Mouse (Mus musculus) forebrain, embryonic 11.5 days (tissue): ENCODE results near the gene Rps8. TPM values are rescaled to one million over a fixed set of nuclear protein-coding genes. Genes with fewer than 3 reads are reported as not detected.
A peak's percentile ranks its signal among the peaks of the same experiment; 100 is the strongest.

Experiments
- ATAC-seq: fragments of 200-750 bp; cut with Nextera tagmentation; replicated peaks from 2 replicates; pipeline ENCODE4 v1.8.0; 2017; ENCODE audit warnings: moderate TSS enrichment; ENCODE audit not compliant: low FRiP score
- DNase-seq: peaks from one replicate; pipeline ENCODE4 v3.0.0-alpha.2; 2017; ENCODE audit warnings: low spot score
- H3K27ac ChIP-seq: fragments of 300-500 bp; sonication (generic); 2 replicates; pipeline ENCODE4 v1.5.1; 2014; ENCODE audit warnings: low read depth, low read length
- H3K27me3 ChIP-seq: fragments of 300-500 bp; sonication (generic); 2 replicates; pipeline ENCODE4 v1.6.1; 2014; ENCODE audit warnings: mild to moderate bottlenecking, low read length, mixed read lengths; ENCODE audit not compliant: control insufficient read depth, insufficient read depth
- H3K36me3 ChIP-seq: fragments of 300-500 bp; sonication (generic); 2 replicates; pipeline ENCODE4 v1.6.1; 2014; ENCODE audit warnings: mild to moderate bottlenecking, low read length, moderate library complexity, mixed read lengths; ENCODE audit not compliant: control insufficient read depth, insufficient read depth
- H3K4me1 ChIP-seq: fragments of 300-500 bp; sonication (generic); replicated peaks from 2 replicates; pipeline ENCODE4 v1.6.1; 2014; ENCODE audit warnings: low read length, mixed read lengths; ENCODE audit not compliant: control insufficient read depth, insufficient read depth
- H3K4me2 ChIP-seq: fragments of 300-500 bp; sonication (generic); 2 replicates; pipeline ENCODE4 v1.6.1; 2014; ENCODE audit warnings: low read depth, mild to moderate bottlenecking, low read length, moderate library complexity, mixed read lengths; ENCODE audit not compliant: severe bottlenecking
- H3K4me3 ChIP-seq: fragments of 300-500 bp; sonication (generic); 2 replicates; pipeline ENCODE4 v1.5.1; 2014; ENCODE audit warnings: low read depth, low read length
- H3K9ac ChIP-seq: fragments of 300-500 bp; sonication (generic); 2 replicates; pipeline ENCODE4 v1.6.1; 2014; ENCODE audit warnings: low read length
- H3K9me3 ChIP-seq: fragments of 300-500 bp; sonication (generic); 2 replicates; pipeline ENCODE4 v1.6.1; 2016; ENCODE audit warnings: low read length, mixed read lengths; ENCODE audit not compliant: control insufficient read depth
- WGBS: fragments of 180-500 bp; shearing (Covaris S2); extraction: QIAGEN DNeasy Blood & Tissue Kit; methylation state at CpG from one replicate; pipeline ENCODE4 v1.1.7; 2014; 5-methylcytosine and 5-hydroxymethylcytosine counted together
- polyA plus RNA-seq: library from polyadenylated mRNA; unstranded; fragments of >200 nt; fragmentation: Nextera tagmentation; extraction: Ambion mirVana; gene quantifications from 2 replicates; pipeline ENCODE4 v1.2.1, GENCODE M21; 2014

Gene Rps8
- polyA plus RNA-seq, 1 experiment from 2014 or later = 841 TPM

DNA sequence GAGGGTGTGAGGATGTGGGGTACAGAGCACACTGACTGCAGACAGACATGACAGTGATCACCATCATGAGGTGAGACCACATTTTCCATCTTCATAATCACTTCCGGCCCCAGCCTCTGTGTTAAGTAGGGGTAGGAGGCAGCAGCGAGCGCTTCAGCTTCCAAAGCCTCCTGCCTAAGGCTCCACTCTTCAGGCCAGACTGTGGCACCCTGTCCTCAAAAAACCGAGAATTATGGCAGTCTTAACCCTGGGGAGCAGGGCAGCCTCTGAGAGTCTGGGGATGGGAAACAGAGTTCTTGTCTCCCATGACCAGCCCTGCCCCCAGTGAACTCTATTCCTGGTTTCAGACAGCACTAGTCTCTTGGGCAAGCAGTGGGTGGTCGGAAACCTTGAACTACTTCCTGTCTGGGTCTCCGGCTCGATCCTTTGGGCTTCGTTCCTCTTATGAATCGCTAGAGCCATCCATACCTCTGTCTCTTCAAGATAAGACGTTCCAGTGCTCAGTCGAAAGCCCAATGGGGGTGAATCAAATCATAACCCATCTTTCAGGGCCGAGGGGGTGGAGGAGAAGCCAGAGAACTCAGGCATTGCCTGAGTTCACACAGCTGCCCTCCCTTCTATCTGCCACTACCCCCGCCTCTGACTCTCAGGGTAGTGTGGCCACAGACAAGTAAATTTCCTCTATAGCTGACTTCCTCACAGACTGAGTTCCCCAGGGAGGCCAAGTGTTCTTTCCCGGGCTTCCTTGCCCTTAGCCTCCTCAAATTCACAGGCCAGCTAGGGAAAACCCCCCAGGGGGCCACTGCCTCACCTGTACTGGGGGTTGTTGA is 31.3 kb downstream of the Rps8 start:
- no peak overlapping the region for H3K4me2 ChIP-seq
- peak overlapping the region; percentile 41 for H3K9ac ChIP-seq
- peaks cover 3% of the 10 kb centered on the region; the same call in 1 of the 2 replicates for H3K36me3 ChIP-seq
- H3K4me3 ChIP-seq = no peak overlapping the region
- DNase-seq (no peak), ATAC-seq (no peak)
- H3K27me3 ChIP-seq = no peaks in the 10 kb centered on the region
- WGBS = 79% methylated on average over 14 of the region's 14 CpGs
- H3K4me1 ChIP-seq = peaks cover 18% of the 10 kb centered on the region
- no peak overlapping the region for H3K27ac ChIP-seq
- H3K9me3 ChIP-seq = no peaks in the 10 kb centered on the region

DNA sequence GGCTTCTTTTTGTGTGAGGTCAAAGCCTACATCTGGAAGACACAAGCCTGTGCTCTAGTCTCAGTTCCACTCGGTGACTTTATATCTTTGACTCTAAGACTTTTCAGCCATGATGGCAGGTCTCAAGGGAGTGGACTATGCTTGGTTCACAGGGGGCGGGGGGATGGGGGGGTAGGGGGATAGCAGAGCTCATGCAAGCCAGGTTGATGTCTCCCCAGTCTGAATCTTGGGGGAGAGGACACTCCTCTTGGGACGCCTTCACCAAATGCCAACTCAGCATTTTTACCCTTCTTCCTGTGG is 31.9 kb downstream of the Rps8 start:
- no peak for ATAC-seq
- DNase-seq = no peak
- Histone ChIP-seq H3K27me3 (no peaks in the 10 kb centered on the region), H3K4me2 (no peak overlapping the region), H3K27ac (no peak overlapping the region), H3K4me1 (peaks cover 18% of the 10 kb centered on the region), H3K36me3 (peaks cover 3% of the 10 kb centered on the region; the same call in 1 of the 2 replicates), H3K9ac (no peak overlapping the region), H3K4me3 (no peak overlapping the region), H3K9me3 (no peaks in the 10 kb centered on the region)
- 90% methylated on average over 3 of the region's 3 CpGs for WGBS

DNA sequence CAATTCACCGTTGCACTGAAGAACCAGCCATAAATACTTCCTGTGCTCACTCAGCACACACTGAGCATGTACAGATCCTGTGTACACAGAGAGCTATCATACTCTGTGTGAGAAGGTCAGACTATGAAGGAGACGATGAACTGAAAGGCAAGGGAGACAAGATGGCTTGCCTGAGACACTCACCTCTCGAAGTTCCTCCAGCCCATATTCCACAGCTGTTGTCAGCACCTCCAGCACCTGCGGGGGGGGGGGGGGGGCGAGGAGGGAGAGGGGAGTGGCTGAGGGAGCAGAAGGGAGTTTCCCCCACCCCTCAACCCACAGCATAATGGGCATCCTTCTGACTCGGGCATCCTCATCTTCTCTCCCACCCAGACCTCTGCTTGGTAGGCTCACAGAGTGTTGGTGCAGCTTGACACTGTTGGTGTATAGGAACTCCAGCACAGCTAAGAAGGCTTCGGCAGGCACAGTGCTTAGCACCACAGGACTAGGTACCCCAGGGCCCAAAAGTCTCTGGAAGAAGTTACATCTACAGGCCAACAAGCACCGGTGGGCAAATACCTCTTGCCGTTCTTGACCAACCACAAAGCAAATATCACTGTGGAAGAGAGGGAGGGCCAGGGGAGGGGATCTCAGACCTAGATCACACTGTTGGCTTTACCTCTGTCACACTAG is 32.4 kb downstream of the Rps8 start:
- 91% methylated on average over 7 of the region's 9 CpGs for WGBS
- Histone ChIP-seq H3K4me1 (peaks cover 18% of the 10 kb centered on the region), H3K27ac (no peak overlapping the region)

DNA sequence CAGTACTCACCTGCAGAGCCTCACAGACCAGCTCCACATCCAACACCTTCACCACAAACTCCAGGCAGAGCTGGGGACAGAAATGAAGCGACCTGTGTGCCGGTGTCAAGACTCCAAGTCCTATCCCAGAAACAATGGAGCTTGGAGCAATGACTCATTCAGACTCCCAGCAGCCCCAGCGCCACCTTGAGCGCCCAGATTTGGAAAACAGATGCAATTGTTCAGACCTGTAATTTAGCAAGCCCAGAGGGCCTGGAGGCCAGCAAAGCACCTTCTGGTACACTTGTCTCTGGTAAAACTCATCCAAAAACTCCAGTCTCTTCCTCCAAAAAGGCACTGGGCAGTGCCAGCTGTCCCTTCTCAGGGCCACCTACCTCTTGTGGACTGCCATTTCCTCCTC is 33.8 kb downstream of the Rps8 start:
- DNase-seq = no peak
- no peak overlapping the region for H3K9ac ChIP-seq
- ATAC-seq = no peak
- peaks cover 18% of the 10 kb centered on the region for H3K4me1 ChIP-seq
- H3K4me3 ChIP-seq = no peak overlapping the region
- no peaks in the 10 kb centered on the region for H3K9me3 ChIP-seq
- no peak overlapping the region for H3K27ac ChIP-seq
- H3K36me3 ChIP-seq = no peaks in the 10 kb centered on the region
- 83% methylated on average over 4 of the region's 4 CpGs for WGBS
- H3K4me2 ChIP-seq = no peak overlapping the region
- no peaks in the 10 kb centered on the region for H3K27me3 ChIP-seq

More for the DNA sequence above, 32.4 kb downstream of the Rps8 start:
- Histone ChIP-seq H3K27me3 (no peaks in the 10 kb centered on the region), H3K4me2 (no peak overlapping the region), H3K9me3 (no peaks in the 10 kb centered on the region), H3K4me3 (no peak overlapping the region), H3K9ac (no peak overlapping the region), H3K36me3 (peaks cover 3% of the 10 kb centered on the region; the same call in 1 of the 2 replicates)
- ATAC-seq (no peak), DNase-seq (no peak)

DNA sequence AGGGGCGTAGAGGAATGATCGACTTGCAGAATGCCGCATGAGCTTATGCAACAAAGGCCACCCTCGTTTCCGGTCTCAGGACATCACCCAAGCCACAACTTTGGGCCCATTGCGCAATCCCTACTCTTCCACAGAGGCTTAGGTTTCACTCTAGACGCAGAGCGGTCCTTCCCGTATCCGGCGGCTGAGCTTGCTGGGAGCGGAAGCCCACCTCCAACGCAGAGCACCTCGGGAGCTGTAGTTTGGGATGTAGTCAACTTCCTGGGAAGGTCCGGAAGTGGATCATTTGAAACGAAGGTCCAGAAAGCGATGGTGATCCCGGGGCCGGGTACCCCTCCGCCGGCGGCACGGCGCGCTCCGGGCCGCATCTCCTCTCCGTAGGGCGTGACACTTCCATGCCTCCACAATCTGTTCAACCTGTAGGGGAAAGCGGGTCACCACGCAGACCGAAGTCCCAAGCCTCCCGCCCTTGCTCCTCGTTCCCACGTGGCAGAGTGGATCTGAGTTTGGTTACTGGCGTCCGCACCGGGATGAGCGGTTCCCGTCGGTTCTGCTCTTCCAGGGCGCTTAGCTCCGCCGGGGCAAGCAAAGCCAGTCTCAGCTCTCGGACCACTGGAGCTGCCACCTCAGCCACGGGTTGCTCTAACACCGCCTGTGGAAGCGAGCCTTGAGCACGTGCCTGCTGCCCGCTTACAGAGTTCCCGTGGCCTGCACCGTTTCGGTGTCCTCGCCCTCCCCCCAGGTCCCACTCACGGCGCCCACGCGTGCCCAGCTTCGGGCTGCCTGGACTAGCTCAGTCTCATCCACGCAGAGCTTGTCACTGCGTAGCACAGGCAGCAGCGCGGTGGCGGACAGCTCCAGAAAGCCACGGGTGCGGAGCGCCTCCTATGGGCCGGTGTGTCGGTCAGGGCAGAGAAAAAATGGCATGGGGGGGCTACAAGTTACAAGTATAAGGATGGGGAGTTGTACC is 35.3 kb downstream of the Rps8 start:
- ATAC-seq (peak; percentile 91), DNase-seq (peak; percentile 95)
- Histone ChIP-seq H3K36me3 (no peaks in the 10 kb centered on the region), H3K4me2 (peak overlapping the region; percentile 89), H3K27me3 (no peaks in the 10 kb centered on the region), H3K4me1 (peaks cover 13% of the 10 kb centered on the region), H3K9ac (peak overlapping the region; percentile 65), H3K4me3 (peak overlapping the region; percentile 66), H3K9me3 (no peaks in the 10 kb centered on the region), H3K27ac (peak overlapping the region; percentile 73)
- under 1% methylated on average over 69 of the region's 69 CpGs for WGBS

DNA sequence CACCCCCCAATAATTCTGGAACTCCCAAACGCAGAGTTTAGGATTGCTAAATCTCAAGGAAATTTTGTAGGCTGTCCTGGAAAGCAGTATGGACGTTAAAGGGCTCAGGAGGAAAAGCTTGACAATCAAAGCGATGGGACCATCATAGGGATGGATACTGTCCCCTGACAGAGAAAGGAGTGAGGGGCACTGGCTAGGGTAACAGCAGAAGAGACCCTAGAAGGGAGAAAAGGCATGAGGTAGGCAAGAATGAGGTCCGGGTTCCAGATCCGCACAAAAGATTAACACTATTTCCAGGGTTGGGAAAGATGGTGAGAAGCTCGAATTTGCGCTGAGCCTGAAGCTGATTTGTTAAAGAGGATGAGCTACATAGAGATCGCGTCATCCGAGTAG is 36.0 kb downstream of the Rps8 start:
- Histone ChIP-seq H3K9me3 (no peaks in the 10 kb centered on the region), H3K27me3 (no peaks in the 10 kb centered on the region), H3K4me2 (peak overlapping the region; percentile 89), H3K4me3 (peak overlapping the region; percentile 66), H3K4me1 (peaks cover 6% of the 10 kb centered on the region), H3K27ac (peak overlapping the region; percentile 73), H3K36me3 (no peaks in the 10 kb centered on the region), H3K9ac (peak overlapping the region; percentile 65)
- no peak for DNase-seq
- peak; percentile 2; the same call in 1 of the 2 replicates for ATAC-seq
- WGBS = 9% methylated on average over 10 of the region's 10 CpGs

DNA sequence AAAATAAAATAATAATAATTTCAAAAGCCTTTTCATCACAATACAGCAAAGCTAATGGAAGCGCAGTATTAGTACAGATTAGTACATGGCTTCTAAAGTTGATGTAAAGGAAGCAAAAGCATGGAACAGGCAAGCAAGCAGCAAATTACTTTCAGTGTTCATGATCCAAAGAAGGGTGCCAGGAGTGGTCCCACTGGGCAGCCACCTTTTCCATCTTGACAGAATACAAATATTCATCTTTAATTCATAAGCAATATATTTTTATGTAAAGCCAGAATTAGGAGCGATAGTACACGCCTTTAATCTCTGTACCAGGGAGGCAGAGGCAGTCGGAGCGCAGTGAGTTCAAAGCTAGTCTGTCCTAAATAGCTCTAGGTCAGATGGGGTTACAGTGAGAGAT is 36.4 kb downstream of the Rps8 start:
- H3K4me1 ChIP-seq = peaks cover 5% of the 10 kb centered on the region
- H3K27me3 ChIP-seq = no peaks in the 10 kb centered on the region
- H3K27ac ChIP-seq = peak overlapping the region; percentile 73; the same call in 1 of the 2 replicates
- peak overlapping the region; percentile 89 for H3K4me2 ChIP-seq
- peak overlapping the region; percentile 66 for H3K4me3 ChIP-seq
- H3K36me3 ChIP-seq = no peaks in the 10 kb centered on the region
- ATAC-seq = no peak; the same call in 1 of the 2 replicates
- DNase-seq = no peak
- H3K9me3 ChIP-seq = no peaks in the 10 kb centered on the region
- 81% methylated on average over 5 of the region's 5 CpGs for WGBS
- peak overlapping the region; percentile 65 for H3K9ac ChIP-seq

DNA sequence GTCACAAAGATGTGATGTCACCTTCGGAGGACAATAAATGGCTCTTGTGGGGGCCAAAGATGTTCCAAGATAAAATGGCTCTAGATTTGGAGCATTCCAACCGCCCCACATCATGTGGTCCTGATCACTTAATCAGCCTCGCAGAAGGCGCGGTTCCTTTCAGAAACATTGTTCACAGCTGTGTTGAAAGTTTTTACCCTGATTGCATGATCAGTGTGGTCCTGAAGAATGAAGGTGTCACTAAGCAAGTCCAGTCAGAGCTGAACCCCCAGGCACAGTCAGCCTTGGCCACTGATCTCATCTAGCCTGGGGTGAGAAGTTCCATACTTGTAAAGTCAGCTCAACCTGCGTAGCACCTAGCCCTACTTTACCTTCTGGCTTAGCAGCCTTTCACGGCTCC is 38.1 kb downstream of the Rps8 start:
- no peak overlapping the region for H3K4me3 ChIP-seq
- H3K27me3 ChIP-seq = no peaks in the 10 kb centered on the region

More for the DNA sequence above, 38.1 kb downstream of the Rps8 start:
- H3K9me3 ChIP-seq = no peaks in the 10 kb centered on the region
- no peaks in the 10 kb centered on the region for H3K36me3 ChIP-seq
- H3K4me2 ChIP-seq = no peak overlapping the region
- WGBS = 96% methylated on average over 7 of the region's 7 CpGs
- DNase-seq = no peak
- no peak overlapping the region for H3K9ac ChIP-seq
- H3K4me1 ChIP-seq = peaks cover 5% of the 10 kb centered on the region
- ATAC-seq = no peak
- no peak overlapping the region for H3K27ac ChIP-seq
